Mouse (Mus musculus): Measurements from ENCODE around the gene Tsr1. TPM values are rescaled to one million over a fixed set of nuclear protein-coding genes. Genes with fewer than 3 reads are reported as not detected.

The Tsr1 gene
- 7.6 TPM for polyA plus RNA-seq (2015; fragmentation: Illumina TruSeq; extraction: RNeasy Lipid Tissue Mini Kit (QIAGEN cat#74804); ENCODE audit: insufficient read depth, low read depth, low replicate concordance)

GRCm38 (mm10) chr11:74897678-74898516 is at the start of gene Tsr1:
Gene Tsr1, plus strand, starts transcription at chr11:74898071.

DNA sequence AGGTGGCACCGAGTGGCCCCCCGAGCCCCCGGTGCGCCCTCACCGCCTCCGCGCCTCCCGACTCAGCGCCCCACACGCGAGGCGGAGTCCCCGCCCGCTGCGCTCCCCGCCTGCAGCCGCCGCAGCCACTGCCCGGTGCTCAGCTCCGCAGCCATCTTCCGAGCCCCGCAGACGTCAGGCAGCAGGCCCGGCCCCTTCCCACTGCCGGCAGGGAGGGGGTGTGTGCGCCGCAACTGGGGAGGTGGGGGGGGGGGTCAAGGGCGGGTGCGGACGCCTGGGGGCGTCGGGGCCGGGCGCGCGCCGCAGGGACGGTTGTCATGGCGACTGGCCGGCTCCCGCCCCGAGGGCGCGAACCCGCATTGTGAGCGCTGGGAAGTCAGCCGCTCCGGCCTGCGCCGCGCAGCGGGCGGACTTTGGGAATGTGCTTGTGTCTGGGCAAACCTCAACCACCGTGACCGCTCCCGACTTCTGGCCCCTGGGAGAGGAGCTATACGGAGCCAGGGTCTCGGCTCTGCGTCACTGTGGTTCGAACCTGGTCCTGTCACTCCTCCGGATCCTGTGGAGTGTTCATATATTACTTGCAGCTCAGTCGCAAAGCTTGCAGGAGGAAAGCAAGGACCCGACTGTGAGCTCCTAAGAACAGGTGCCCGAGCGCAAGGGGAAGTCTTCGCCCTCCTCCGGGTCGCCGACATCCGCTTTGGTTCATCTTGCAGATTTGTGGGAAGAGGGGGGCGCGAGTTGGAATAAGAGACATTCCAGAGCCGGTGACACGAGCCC is 782 bp upstream of the Tsr1 start, which contains the start of gene Sgsm2:
Gene Sgsm2 (minus strand): TSS at position 160 of the 777 bp plus-strand sequence.

GRCm38 (mm10) chr11:74925577-74926387 is 27.9 kb downstream of the Tsr1 start, which contains the start of the genes Smg6 and Srr:
Gene Smg6, plus strand, starts transcription at chr11:74925823.
Gene Srr, minus strand, starts transcription at chr11:74925948.

Other genes with a start within 250 kb of the Tsr1 start
- 16.1 TPM for gene Cluh, start 248.6 kb upstream of the Tsr1 start, polyA plus RNA-seq (2015; fragmentation: Illumina TruSeq; extraction: RNeasy Lipid Tissue Mini Kit (QIAGEN cat#74804); ENCODE audit: insufficient read depth, low read depth, low replicate concordance)
- gene Pafah1b1, start 173.4 kb upstream of the Tsr1 start, polyA plus RNA-seq (2015; fragmentation: Illumina TruSeq; extraction: RNeasy Lipid Tissue Mini Kit (QIAGEN cat#74804); ENCODE audit: insufficient read depth, low read depth, low replicate concordance), result 12.8 TPM
- gene Mettl16, start 127.2 kb upstream of the Tsr1 start, polyA plus RNA-seq (2015; fragmentation: Illumina TruSeq; extraction: RNeasy Lipid Tissue Mini Kit (QIAGEN cat#74804); ENCODE audit: insufficient read depth, low read depth, low replicate concordance), result 2.7 TPM
- 3.1 TPM for gene Mnt, start 67.2 kb upstream of the Tsr1 start, polyA plus RNA-seq (2015; fragmentation: Illumina TruSeq; extraction: RNeasy Lipid Tissue Mini Kit (QIAGEN cat#74804); ENCODE audit: insufficient read depth, low read depth, low replicate concordance)
- gene Sgsm2, start 1.0 kb upstream of the Tsr1 start, polyA plus RNA-seq (2015; fragmentation: Illumina TruSeq; extraction: RNeasy Lipid Tissue Mini Kit (QIAGEN cat#74804); ENCODE audit: insufficient read depth, low read depth, low replicate concordance), result 3.7 TPM
- gene Smg6, start 27.8 kb downstream of the Tsr1 start, polyA plus RNA-seq (2015; fragmentation: Illumina TruSeq; extraction: RNeasy Lipid Tissue Mini Kit (QIAGEN cat#74804); ENCODE audit: insufficient read depth, low read depth, low replicate concordance), result 6.4 TPM
- 4.5 TPM for gene Srr, start 27.9 kb downstream of the Tsr1 start, polyA plus RNA-seq (2015; fragmentation: Illumina TruSeq; extraction: RNeasy Lipid Tissue Mini Kit (QIAGEN cat#74804); ENCODE audit: insufficient read depth, low read depth, low replicate concordance)

Measured in pancreas, adult 10 weeks (tissue).